Mouse (Mus musculus) testis, adult 2 months (tissue): ENCODE measurements at regions not wholly inside any gene's neighbourhood (a gene's known extent, or its start where the extent isn't known, plus 50 kb on each side); places are given as distances from the start of the nearest gene placed in this dataset.

Experiments used
- CTCF ChIP-seq: fragments of 200-500 bp; IDR thresholded peaks from 2 replicates; pipeline ENCODE4 v1.5.1; 2012; ENCODE audit warnings: low read depth, mild to moderate bottlenecking, inconsistent platforms, low read length, moderate library complexity; ENCODE audit not compliant: control insufficient read depth, insufficient read depth, insufficient replicate concordance
- POLR2A ChIP-seq: fragments of 200-500 bp; IDR thresholded peaks from 2 replicates; pipeline ENCODE4 v1.6.1; 2012; ENCODE audit warnings: low read depth, mild to moderate bottlenecking, inconsistent platforms, low read length, moderate library complexity; ENCODE audit not compliant: control insufficient read depth

DNA sequence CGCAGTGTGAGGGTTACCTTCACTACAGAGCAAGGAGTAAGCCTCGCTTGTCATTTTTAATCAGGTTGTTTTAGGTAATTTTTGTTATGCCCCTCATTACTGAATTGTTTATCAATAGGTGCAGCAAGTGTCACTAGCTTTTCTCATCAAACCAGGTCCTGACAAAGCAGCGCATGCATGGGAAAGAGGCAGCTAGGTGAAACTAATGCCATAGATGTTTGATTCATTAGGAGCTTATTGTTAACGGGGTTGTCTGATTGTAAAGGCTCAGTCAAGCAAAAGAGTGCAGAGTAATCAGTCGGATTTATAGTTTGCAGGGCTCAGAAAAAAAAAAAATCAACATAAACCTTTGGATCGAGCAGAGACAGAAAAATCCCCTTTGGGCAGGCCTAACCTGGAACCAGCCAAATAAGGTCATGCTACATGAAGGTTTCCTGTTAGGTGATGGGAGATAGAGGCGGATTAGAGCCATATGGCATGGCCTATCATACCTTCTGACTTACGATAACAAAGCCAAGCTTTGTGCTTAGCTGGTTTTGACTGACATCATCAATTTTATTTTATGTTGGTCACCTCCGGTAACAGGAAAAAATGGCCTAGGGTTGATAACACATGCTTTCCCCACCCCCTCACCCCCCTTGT is 52.4 kb upstream of the Zeb2 start:
- no peak for TF ChIP-seq POLR2A
- no peak for TF ChIP-seq CTCF
